Mouse (Mus musculus) cerebellum, adult 11 months (tissue): Measurements from ENCODE around the gene Cradd.

Experiments used
- DNase-seq: peaks from one replicate; pipeline ENCODE4 v3.0.0; 2022

The Cradd gene

GRCm38 (mm10) chr10:95323393-95324277 lies at the start of gene Cradd:
TSS of gene Cradd (minus strand) at chr10:95324133.
- DNase-seq = peak; percentile 86

- no peak for DNase-seq
These were observed 49.4 kb upstream of the Cradd start for GRCm38 (mm10) chr10:95373340-95373739.

GRCm38 (mm10) chr10:95371942-95372341 lies 48.0 kb upstream of the Cradd start:
- DNase-seq = no peak

DNA sequence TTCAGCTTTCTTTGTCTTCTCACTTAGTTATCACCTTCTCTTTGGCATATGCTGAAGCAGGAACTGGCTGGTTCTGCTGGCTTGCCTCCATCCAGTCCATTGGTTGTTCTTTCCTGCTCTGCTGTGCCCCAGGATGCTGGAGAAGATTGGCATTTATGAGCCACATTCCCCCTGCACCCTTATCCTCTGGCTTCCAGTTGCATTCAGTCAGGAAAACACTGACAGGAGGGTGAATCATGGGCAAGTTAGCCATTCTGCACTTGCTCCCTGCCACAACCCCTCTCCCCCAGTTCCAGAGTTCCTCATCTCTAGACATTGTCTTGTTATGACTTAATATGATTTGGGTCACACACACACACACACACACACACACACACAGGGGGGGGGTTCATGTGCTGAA lies 45.3 kb upstream of the Cradd start:
- no peak for DNase-seq

- no peak for DNase-seq
These were observed 44.2 kb upstream of the Cradd start for GRCm38 (mm10) chr10:95368151-95368550.

- no peak for DNase-seq
These were observed 43.7 kb upstream of the Cradd start for GRCm38 (mm10) chr10:95367661-95368089.

DNA sequence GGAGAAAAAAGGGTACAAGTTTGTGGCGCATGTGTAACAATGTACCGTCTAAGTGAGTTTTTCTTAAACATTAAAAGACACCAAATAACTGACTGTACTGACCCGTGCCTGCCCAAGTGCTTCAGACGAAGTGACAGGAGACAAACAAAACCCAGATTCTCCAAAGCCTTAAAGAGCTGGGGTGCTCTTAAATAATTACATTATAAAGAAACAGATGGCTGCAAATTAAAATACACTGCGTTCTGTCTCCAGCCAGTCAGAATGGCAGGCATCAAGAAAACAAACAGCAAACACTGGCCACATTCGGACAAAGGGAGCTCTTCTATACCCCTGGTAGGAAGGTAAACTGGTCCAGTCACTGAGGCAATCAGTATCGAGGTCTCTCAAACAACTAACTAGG lies 43.3 kb upstream of the Cradd start:
- no peak for DNase-seq

DNA sequence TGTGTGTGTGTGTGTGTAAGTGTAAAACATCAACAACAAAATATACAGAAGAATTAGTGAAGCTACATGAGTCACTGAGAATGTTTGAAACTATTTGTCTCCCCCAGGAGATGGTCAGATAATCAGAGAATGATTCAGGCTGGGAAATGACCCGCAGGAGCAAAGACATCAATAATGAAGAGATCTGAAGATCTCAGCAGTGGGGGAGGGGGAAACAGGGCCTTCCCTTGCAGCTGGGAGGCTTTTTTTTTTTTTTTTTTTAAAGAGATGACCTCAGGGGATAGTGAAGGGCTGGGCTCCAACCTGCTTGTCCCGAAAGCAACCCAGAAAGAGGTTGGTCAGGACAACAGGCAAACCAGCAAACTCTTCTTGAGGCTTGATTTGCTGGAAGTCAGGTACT lies 38.4 kb upstream of the Cradd start:
- no peak for DNase-seq

DNA sequence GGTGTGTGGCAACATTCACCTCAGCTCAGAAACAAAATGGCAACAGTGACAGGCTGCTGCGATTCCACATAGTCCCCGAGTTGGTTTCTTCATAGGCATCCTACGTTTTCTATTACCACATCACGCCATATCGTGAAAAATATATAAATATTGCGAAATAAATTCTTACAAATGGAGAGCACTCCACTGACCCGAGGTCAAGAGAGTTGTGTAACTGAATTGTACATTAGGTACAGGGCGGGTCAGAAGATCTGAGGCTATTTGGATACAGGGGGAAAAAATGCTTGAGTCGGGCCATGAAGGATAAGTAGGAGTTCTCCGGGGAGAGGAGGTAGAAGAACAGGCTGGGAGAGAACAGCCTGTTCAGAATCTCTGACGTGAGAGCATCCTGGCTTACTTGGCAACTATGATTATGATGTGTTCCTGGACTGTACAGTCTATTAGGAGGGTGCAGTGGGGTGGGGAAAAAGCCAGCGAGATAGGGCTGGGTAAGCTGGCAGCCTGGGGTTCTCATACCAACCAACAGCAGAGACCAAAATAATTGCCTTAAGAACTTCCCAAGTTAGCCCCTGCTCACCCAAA lies 37.4 kb upstream of the Cradd start:
- DNase-seq = no peak

GRCm38 (mm10) chr10:95360048-95360447 lies 36.1 kb upstream of the Cradd start:
- no peak for DNase-seq

GRCm38 (mm10) chr10:95357721-95358120 lies 33.8 kb upstream of the Cradd start:
- DNase-seq = no peak

- no peak for DNase-seq
These were observed 32.8 kb upstream of the Cradd start for GRCm38 (mm10) chr10:95356711-95357110.

- no peak for DNase-seq
These were observed 31.8 kb upstream of the Cradd start for GRCm38 (mm10) chr10:95355678-95356268.

- no peak for DNase-seq
These were observed 30.7 kb upstream of the Cradd start for GRCm38 (mm10) chr10:95354673-95355072.

DNA sequence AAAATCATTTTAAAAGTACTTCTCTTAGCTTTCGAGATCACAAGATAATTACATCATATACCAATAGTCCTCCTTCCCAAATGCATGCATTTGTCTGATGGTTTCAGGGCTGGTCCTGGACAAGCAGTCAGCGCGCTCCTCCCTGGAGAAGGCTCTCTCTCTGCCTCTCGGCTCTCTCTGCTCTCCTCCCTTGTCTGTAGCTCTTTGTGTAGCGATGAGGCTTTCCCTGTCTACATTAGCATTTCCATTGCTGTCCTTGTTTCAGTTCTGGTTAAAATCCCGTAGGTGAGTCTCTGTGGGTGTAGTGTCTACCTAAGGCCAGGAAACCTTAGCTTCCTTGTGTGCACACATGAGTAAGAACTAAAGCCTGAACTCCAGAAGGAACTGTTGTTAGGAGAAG lies 30.1 kb upstream of the Cradd start:
- no peak for DNase-seq

GRCm38 (mm10) chr10:95348457-95348856 lies 24.5 kb upstream of the Cradd start:
- no peak for DNase-seq

GRCm38 (mm10) chr10:95347776-95348175 lies 23.8 kb upstream of the Cradd start:
- DNase-seq = no peak

DNA sequence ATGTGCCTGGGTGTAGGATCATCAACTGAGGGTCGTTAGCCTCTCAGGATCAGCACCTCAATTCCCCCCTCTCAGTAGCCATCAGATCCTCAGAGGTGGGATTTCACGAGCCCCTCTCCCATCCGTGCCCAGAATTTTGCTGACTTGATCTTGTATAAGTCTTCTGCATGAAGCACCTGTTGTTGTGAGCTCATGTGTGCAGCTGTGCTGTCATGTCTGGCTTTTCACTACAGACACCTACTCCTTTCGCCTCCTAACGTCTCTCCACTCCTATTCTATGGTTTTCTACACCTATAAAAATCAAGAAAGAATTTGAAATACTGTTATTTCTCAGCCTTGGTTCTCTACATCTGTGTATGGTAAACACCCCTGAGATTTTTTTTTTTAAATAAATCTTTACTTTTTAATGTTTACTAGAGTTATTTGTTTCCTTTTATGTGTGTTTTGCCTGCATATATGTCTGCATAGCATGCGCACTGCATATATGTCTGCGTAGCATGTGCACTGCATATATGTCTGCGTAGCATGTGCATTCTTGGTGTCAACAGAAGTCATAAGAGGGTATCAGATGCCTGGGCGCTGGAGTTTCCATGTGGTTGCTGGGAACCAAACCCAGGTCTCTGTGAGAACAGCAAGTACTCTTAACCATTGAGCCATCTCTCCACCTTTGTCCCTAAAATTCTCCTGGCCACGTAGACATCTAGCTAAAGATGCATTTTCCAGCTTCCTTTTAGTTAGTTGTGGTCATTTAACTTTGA lies 19.1 kb upstream of the Cradd start:
- no peak for DNase-seq

DNA sequence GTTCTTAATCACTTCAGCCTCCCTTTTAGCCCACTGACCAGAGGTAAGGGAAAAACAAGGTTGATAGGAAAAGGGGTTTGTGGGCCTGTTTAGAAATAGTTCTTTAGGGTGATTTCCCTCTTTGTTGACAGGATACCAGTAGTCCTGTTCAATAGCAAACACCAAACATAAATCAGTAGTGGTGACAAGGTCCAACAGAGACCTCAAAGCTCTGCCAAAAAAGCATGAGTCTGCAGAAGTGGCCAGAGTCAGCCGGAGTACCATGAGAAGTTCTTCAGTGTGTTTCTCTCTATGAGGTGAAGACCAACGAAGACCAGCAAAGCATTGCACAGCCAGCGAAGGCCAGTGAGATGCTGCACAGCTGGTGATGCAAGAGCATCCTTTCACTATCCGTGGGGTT lies 16.7 kb upstream of the Cradd start:
- no peak for DNase-seq

- DNase-seq = no peak
These were observed 13.7 kb upstream of the Cradd start for GRCm38 (mm10) chr10:95337589-95337988.

- no peak for DNase-seq
These were observed 13.0 kb upstream of the Cradd start for GRCm38 (mm10) chr10:95336781-95337544.

DNA sequence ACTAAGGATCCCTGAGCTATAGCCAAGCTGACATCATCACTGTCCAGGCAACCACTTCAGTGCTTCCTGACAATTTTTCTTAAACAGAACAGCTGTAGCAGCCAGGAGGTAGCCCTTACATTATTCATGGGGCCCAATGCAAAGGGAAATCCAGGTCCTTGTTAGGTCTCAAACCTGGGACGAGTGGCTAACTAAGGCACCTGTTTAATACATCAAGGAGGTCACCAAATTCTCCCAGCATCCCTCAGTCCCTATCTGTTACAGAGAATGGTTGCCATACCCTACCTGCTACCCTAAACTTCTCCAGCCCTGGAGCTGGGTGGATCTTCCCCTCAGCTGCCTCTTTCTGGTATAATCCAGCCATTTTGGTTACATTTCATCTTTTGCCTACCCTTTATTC lies 10.9 kb upstream of the Cradd start:
- no peak for DNase-seq

- no peak for DNase-seq
These were observed 8.7 kb upstream of the Cradd start for GRCm38 (mm10) chr10:95332596-95332995.
